Mouse (Mus musculus): Measurements from ENCODE around the gene 4933402J07Rik.
A peak's percentile ranks its signal among the peaks of the same experiment; 100 is the strongest.

4933402J07Rik gene

GRCm38 (mm10) chr8:87563553-87563952 is at the start of gene 4933402J07Rik:
4933402J07Rik (plus strand) TSS chr8:87563853.
- DNase-seq, result no peak

GRCm38 (mm10) chr8:87517132-87517531 is 46.5 kb upstream of the 4933402J07Rik start:
- no peak for DNase-seq

GRCm38 (mm10) chr8:87525006-87525405 is 38.6 kb upstream of the 4933402J07Rik start:
- DNase-seq, result no peak

- no peak for DNase-seq
Measured at GRCm38 (mm10) chr8:87531176-87531575, 32.5 kb upstream of the 4933402J07Rik start.

GRCm38 (mm10) chr8:87533476-87533875 is 30.2 kb upstream of the 4933402J07Rik start:
- no peak for DNase-seq

GRCm38 (mm10) chr8:87534846-87535245 is 28.8 kb upstream of the 4933402J07Rik start:
- no peak for DNase-seq

GRCm38 (mm10) chr8:87536615-87537329 is 26.9 kb upstream of the 4933402J07Rik start:
- peak; percentile 58 to 65 for DNase-seq

GRCm38 (mm10) chr8:87539829-87540394 is 23.7 kb upstream of the 4933402J07Rik start:
- no peak for DNase-seq

GRCm38 (mm10) chr8:87549881-87550280 is 13.8 kb upstream of the 4933402J07Rik start:
- no peak for DNase-seq

GRCm38 (mm10) chr8:87552801-87553200 is 10.9 kb upstream of the 4933402J07Rik start:
- DNase-seq, result no peak

- DNase-seq, result no peak
Measured at GRCm38 (mm10) chr8:87560801-87561200, 2.9 kb upstream of the 4933402J07Rik start.

- DNase-seq, result no peak
Measured at GRCm38 (mm10) chr8:87569203-87569602, 5.5 kb downstream of the 4933402J07Rik start.

- DNase-seq, result no peak
Measured at GRCm38 (mm10) chr8:87569706-87570563, 6.3 kb downstream of the 4933402J07Rik start.

GRCm38 (mm10) chr8:87570564-87570855 is 6.9 kb downstream of the 4933402J07Rik start:
- DNase-seq, result no peak

- DNase-seq, result no peak
Measured at GRCm38 (mm10) chr8:87570880-87571279, 7.2 kb downstream of the 4933402J07Rik start.

- peak; percentile 66 to 67 for DNase-seq
Measured at GRCm38 (mm10) chr8:87594272-87594671, 30.6 kb downstream of the 4933402J07Rik start.

- no peak for DNase-seq
Measured at GRCm38 (mm10) chr8:87602731-87603130, 39.1 kb downstream of the 4933402J07Rik start.

- no peak for DNase-seq
Measured at GRCm38 (mm10) chr8:87609110-87609509, 45.5 kb downstream of the 4933402J07Rik start.

GRCm38 (mm10) chr8:87609651-87610192 is 46.1 kb downstream of the 4933402J07Rik start:
- no peak for DNase-seq

- DNase-seq, result no peak
Measured at GRCm38 (mm10) chr8:87613701-87614100, 50.0 kb downstream of the 4933402J07Rik start.

GRCm38 (mm10) chr8:87619118-87619517 is 55.5 kb downstream of the 4933402J07Rik start:
- no peak for DNase-seq

GRCm38 (mm10) chr8:87619529-87619928 is 55.9 kb downstream of the 4933402J07Rik start:
- no peak for DNase-seq

GRCm38 (mm10) chr8:87620225-87620624 is 56.6 kb downstream of the 4933402J07Rik start:
- DNase-seq, result no peak

Measured in B cell, adult 2 months (primary cell).